Mouse (Mus musculus) cerebellum, adult 2 months (tissue): ENCODE measurements around the gene Gcdh. TPM values are rescaled to one million over a fixed set of nuclear protein-coding genes. Genes with fewer than 3 reads are reported as not detected.

Experiments
- DNase-seq, 2 experiments: peaks; one replicate each; pipeline ENCODE4 v3.0.0; 2021
- H3K27ac ChIP-seq: fragments of 200-500 bp; 2 replicates; pipeline ENCODE4 v1.5.1; 2012; ENCODE audit warnings: low read length, control low read depth, inconsistent platforms; ENCODE audit not compliant: insufficient read depth
- H3K27me3 ChIP-seq: fragments of 200-500 bp; 2 replicates; pipeline ENCODE4 v1.6.1; 2012; ENCODE audit warnings: inconsistent platforms, mild to moderate bottlenecking, low read length, moderate library complexity; ENCODE audit not compliant: control insufficient read depth, insufficient read depth
- H3K4me1 ChIP-seq: fragments of 200-500 bp; 2 replicates; pipeline ENCODE4 v1.6.1; 2011; ENCODE audit warnings: low read length; ENCODE audit not compliant: control insufficient read depth, insufficient read depth
- H3K4me3 ChIP-seq: fragments of 200-500 bp; replicated peaks from 2 replicates; pipeline ENCODE3; 2011; ENCODE audit warnings: mild to moderate bottlenecking, low read depth, low read length, control low read depth; ENCODE audit not compliant: insufficient read depth
- CTCF ChIP-seq: fragments of 200-500 bp; IDR thresholded peaks from 2 replicates; pipeline ENCODE4 v1.5.1; 2011; ENCODE audit warnings: low read depth, mild to moderate bottlenecking, control low read depth, low read length, moderate library complexity, borderline replicate concordance; ENCODE audit not compliant: insufficient read depth
- POLR2A ChIP-seq: fragments of 200-500 bp; IDR thresholded peaks from 2 replicates; pipeline ENCODE4 v1.6.1; 2011; ENCODE audit warnings: low read length, control low read depth, borderline replicate concordance; ENCODE audit not compliant: insufficient read depth
- WGBS: fragments of 180-500 bp; shearing (Covaris S2); methylation state at CpG from one replicate; pipeline ENCODE4 v1.1.7; 2018; 5-methylcytosine and 5-hydroxymethylcytosine counted together
- polyA plus RNA-seq: library from polyadenylated mRNA; depleted of rRNA; stranded (reverse); fragments of >200 nt; gene quantifications from 2 replicates; pipeline ENCODE4 v1.2.3, GENCODE M21; 2012

Gcdh gene
- polyA plus RNA-seq, 1 experiment: 88.2 TPM

DNA sequence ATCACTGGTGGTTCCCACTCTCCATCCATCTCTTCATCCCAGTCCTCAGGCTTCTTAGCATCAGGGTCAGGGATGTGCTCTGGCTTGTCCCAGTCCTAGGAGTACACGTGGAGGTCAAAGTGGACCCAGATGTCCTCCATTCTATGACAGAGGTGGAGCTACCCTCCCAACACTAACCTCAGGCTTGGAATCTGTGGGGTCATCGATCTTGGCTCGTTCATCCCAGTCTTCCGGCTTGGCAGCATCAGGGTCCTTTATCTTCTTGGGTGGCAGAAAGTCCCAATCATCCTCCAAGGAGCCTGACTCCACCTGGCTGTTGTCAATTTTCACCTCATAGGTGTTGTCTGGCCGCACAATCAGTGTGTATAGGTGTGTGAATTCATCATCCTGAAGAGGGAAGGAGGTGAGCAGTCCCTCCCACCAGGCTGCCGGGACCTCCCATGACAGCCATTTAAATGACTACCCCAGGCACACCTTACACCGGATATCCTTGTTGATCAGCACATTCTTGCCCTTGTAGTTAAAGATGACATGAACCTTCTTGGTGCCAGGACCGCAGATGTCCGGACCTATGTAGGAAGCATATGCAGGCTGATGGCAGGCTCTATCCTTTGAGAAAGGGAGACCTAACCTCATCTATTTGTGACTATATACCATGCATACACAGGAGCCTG is 49.2 kb downstream of the Gcdh start:
- peak overlapping the region; percentile 20 for H3K4me3 ChIP-seq
- TF ChIP-seq POLR2A: no peak
- no peak for TF ChIP-seq CTCF
- no peak for DNase-seq
- no peaks in the 10 kb centered on the region for H3K27me3 ChIP-seq
- no peak overlapping the region for H3K27ac ChIP-seq
- WGBS: 77% methylated on average over 9 of the region's 9 CpGs
- H3K4me1 ChIP-seq: peaks cover 9% of the 10 kb centered on the region; the same call in 1 of the 2 replicates

DNA sequence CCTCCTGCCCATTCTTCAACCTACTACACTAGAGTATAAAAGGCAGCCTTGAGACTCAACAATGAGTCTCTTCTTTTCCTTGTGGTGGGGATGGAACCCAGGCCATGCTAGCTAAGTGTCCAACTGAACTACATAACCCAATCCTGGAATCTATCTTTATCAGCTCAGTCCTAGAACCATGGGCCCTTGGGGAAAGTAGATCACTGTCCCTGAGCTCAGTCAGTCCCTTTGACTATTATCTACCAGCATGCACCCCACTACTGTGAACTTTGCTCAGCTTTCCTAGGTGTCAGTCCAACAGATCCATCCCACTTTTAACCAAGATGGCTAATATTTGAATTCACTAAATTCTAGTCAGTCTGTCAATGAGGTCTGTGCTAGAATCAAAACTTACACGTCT is 52.2 kb downstream of the Gcdh start:
- Histone ChIP-seq H3K27me3 (no peaks in the 10 kb centered on the region), H3K4me1 (peaks cover 23% of the 10 kb centered on the region), H3K4me3 (no peak overlapping the region), H3K27ac (no peak overlapping the region)
- no peak for DNase-seq
- WGBS: 76% methylated on average over 1 of the region's 1 CpGs
- TF ChIP-seq CTCF: no peak
- TF ChIP-seq POLR2A: no peak

GRCm38 (mm10) chr8:84840248-84840999 is 53.3 kb downstream of the Gcdh start, which contains the start of gene Rad23a:
TSS of gene Rad23a (minus strand) at chr8:84840665.
- Histone ChIP-seq H3K4me1 (peaks cover 28% of the 10 kb centered on the region), H3K27ac (peak within 1 kb of the TSS; percentile 66; the same call in 1 of the 2 replicates), H3K27me3 (no peaks in the 10 kb centered on the region), H3K4me3 (peak within 1 kb of the TSS; percentile 98)
- DNase-seq: peak; percentile 92
- WGBS: under 1% methylated on average over 55 of the region's 55 CpGs
- TF ChIP-seq POLR2A: peak; percentile 79
- TF ChIP-seq CTCF: no peak

DNA sequence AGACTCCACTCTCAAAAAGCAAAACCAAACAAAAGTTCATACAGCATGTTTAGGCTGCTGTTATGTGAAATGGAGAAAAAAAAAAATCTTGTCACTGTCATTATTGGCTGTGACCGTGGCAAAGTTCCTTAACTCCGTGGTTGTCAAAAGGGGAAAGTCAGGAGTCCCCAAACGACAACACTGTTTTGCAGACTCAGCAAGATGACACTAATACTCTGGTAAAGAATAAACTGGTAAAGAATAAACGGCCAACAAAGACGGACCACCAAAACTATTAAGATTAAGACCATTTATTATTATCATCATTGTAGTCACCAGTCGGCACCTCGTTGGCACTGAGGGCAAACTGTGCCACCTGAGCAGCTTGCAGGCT is 53.9 kb downstream of the Gcdh start:
- no peak for DNase-seq
- TF ChIP-seq POLR2A (no peak), CTCF (no peak)
- under 1% methylated on average over 7 of the region's 7 CpGs for WGBS
- Histone ChIP-seq H3K4me1 (peaks cover 30% of the 10 kb centered on the region), H3K27me3 (no peaks in the 10 kb centered on the region), H3K27ac (peak overlapping the region; percentile 66; the same call in 1 of the 2 replicates), H3K4me3 (peak overlapping the region; percentile 98)

DNA sequence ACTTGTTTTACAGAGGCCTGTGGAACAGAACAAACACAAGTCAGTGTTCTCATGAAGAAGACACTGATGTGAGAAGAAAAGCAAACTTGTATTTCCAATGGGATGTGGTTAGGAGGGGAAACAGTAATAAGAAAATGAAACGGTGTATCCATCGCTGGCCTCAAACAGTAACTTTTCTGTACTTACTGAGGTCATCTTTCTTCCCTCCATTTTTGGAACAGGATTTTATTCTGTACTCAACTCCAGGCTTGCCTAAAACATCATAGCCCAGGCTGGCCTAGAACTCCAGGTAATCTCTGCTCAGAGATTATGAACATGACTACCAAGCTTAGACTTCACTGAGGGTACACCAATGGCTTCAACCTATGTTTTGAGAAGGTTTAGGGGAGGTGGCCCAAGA is 54.3 kb downstream of the Gcdh start:
- 92% methylated on average over 2 of the region's 2 CpGs for WGBS
- Histone ChIP-seq H3K27me3 (no peaks in the 10 kb centered on the region), H3K4me3 (no peak overlapping the region), H3K4me1 (peaks cover 30% of the 10 kb centered on the region), H3K27ac (no peak overlapping the region)
- TF ChIP-seq CTCF: no peak
- no peak for TF ChIP-seq POLR2A
- no peak for DNase-seq

GRCm38 (mm10) chr8:84838513-84838912 is 55.2 kb downstream of the Gcdh start:
- no peaks in the 10 kb centered on the region for H3K27me3 ChIP-seq
- WGBS: 74% methylated on average over 5 of the region's 5 CpGs
- TF ChIP-seq CTCF: no peak
- no peak for TF ChIP-seq POLR2A
- no peak overlapping the region for H3K27ac ChIP-seq
- no peak overlapping the region for H3K4me3 ChIP-seq
- H3K4me1 ChIP-seq: peaks cover 35% of the 10 kb centered on the region
- no peak for DNase-seq

GRCm38 (mm10) chr8:84837912-84838470 is 55.7 kb downstream of the Gcdh start:
- H3K27ac ChIP-seq: no peak overlapping the region
- no peak for TF ChIP-seq POLR2A
- no peak for TF ChIP-seq CTCF
- peaks cover 35% of the 10 kb centered on the region for H3K4me1 ChIP-seq
- 71% methylated on average over 15 of the region's 15 CpGs for WGBS
- no peaks in the 10 kb centered on the region for H3K27me3 ChIP-seq
- H3K4me3 ChIP-seq: no peak overlapping the region
- DNase-seq: no peak
